Mouse (Mus musculus): ENCODE results near the gene Zc3hav1.
"Not testable (repeated sequence)": the region's sequence is repeated elsewhere in the genome, so short reads cannot be mapped to it uniquely, and the experiment has no call there.

DNA sequence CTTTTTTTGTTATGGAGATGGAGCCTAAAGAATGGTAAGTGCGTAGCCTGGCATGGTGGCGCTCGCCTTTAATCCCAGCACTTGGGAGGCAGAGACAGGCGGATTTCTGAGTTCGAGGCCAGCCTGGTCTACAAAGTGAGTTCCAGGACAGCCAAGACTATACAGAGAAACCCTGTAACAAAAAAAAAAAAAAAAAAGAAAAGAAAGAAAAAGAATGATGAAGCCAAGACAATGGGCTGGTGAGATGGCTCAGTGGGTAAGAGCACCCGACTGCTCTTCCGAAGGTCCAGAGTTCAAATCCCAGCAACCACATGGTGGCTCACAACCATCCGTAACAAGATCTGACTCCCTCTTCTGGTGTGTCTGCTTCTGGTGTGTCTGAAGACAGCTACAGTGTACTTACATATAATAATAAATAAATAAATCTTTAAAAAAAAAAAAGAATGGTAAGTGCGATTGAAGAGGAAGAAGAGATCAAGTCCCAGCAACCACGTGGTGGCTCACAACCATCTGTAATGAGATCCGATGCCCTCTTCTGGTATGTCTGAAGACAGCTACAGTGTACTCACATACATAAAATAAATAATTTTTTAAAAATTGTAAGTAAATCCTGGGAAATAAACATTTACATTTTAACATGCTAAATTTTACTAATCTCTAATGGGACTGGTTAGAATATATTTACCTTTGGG is 4.8 kb upstream of the Zc3hav1 start:
- TF ChIP-seq CTCF (conservative IDR thresholded peaks at IDR 0.05; ENCODE audit: insufficient read depth, insufficient read length, low read depth, low read length); POLR2A (IDR thresholded peaks at IDR 0.05; ENCODE audit: low read depth, low read length): not testable (repeated sequence)
